Mouse (Mus musculus) heart, embryonic 14.5 days (tissue): ENCODE measurements at regions not wholly inside any gene's neighbourhood (a gene's known extent, or its start where the extent isn't known, plus 50 kb on each side); places are given as distances from the start of the nearest gene placed in this dataset.

ENCODE experiments used
- ATAC-seq: fragments of 200-750 bp; cut with Nextera tagmentation; 2 replicates; pipeline ENCODE4 v1.8.0; 2017; ENCODE audit warnings: low read depth, moderate TSS enrichment; ENCODE audit not compliant: insufficient number of reproducible peaks, insufficient read depth, low FRiP score
- H3K27ac ChIP-seq, 2 experiments: fragments of 200-500 bp in 1 of 2; fragments of 300-500 bp in 1 of 2; sonication (generic) in 1 of 2; replicated peaks in 1 of 2; 2 replicates each; pipeline ENCODE4 v1.5.1; 2012 to 2014; ENCODE audit warnings: low read depth in 2 of 2, low read length in 2 of 2, control low read depth in 1 of 2, mild to moderate bottlenecking in 1 of 2, mixed read lengths in 1 of 2; ENCODE audit not compliant: control insufficient read depth in 1 of 2, insufficient read depth in 1 of 2
- H3K27me3 ChIP-seq: fragments of 300-500 bp; sonication (generic); 2 replicates; pipeline ENCODE4 v1.6.1; 2014; ENCODE audit warnings: mild to moderate bottlenecking, low read length, control low read depth; ENCODE audit not compliant: control insufficient read depth, insufficient read depth
- H3K36me3 ChIP-seq: fragments of 300-500 bp; sonication (generic); 2 replicates; pipeline ENCODE4 v1.6.1; 2014; ENCODE audit warnings: mild to moderate bottlenecking, control low read depth, low read length, mixed read lengths; ENCODE audit not compliant: control insufficient read depth, insufficient read depth
- H3K4me1 ChIP-seq, 2 experiments: fragments of 200-500 bp in 1 of 2; fragments of 300-500 bp in 1 of 2; sonication (generic) in 1 of 2; 2 replicates each; pipeline ENCODE4 v1.6.1; 2012 to 2014; ENCODE audit warnings: low read length in 2 of 2, control low read depth in 1 of 2, mixed read lengths in 1 of 2; ENCODE audit not compliant: control insufficient read depth in 2 of 2, insufficient read depth in 2 of 2
- H3K4me2 ChIP-seq: fragments of 300-500 bp; sonication (generic); 2 replicates; pipeline ENCODE4 v1.6.1; 2014; ENCODE audit warnings: mild to moderate bottlenecking, low read length
- H3K4me3 ChIP-seq, 2 experiments: fragments of 200-500 bp in 1 of 2; fragments of 300-500 bp in 1 of 2; sonication (generic) in 1 of 2; 2 replicates each; pipeline ENCODE4 v1.5.1; 2012 to 2014; ENCODE audit warnings: low read length in 2 of 2, mild to moderate bottlenecking in 2 of 2, control low read depth in 1 of 2, low read depth in 1 of 2, moderate library complexity in 1 of 2; ENCODE audit not compliant: control insufficient read depth in 1 of 2, insufficient read depth in 1 of 2
- H3K9ac ChIP-seq: fragments of 300-500 bp; sonication (generic); 2 replicates; pipeline ENCODE4 v1.6.1; 2014; ENCODE audit warnings: mild to moderate bottlenecking, low read length
- H3K9me3 ChIP-seq: fragments of 300-500 bp; sonication (generic); 2 replicates; pipeline ENCODE4 v1.6.1; 2016; ENCODE audit warnings: low read length, control low read depth; ENCODE audit not compliant: control insufficient read depth
- WGBS: fragments of 180-500 bp; shearing (Covaris S2); extraction: QIAGEN DNeasy Blood & Tissue Kit; methylation state at CpG from one replicate; pipeline ENCODE4 v1.1.7; 2014; 5-methylcytosine and 5-hydroxymethylcytosine counted together

DNA sequence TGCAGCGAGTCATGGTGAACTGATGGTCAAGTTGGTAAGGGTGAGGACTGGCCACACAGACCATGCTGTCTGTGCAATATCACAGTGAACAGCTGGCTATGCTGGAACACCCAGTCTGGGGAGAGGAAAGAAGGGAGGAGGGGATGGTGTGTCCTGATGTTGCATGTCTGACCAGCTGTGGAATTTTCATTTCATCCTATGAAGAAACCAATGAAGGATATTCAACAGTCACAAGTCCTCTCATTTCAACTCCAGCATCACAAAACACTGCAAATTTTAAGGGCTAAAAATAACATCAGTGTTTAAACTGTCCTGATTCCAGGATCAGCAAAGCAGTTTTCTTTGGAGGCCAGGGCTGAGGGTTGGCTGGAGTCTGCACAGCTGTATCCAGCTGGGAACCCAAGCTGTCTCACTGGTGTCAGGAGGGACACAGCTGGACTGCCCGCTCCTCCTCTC is 503.7 kb upstream of the Nox3 start:
- no peak overlapping the region for H3K27ac ChIP-seq
- no peak overlapping the region for H3K4me2 ChIP-seq
- H3K36me3 ChIP-seq, result no peaks in the 10 kb centered on the region
- H3K4me3 ChIP-seq, result no peak overlapping the region
- WGBS, result 79% methylated on average over 2 of the region's 2 CpGs
- 0 out of 4 replicates have a peak, but pooled peaks cover 0 to 2% of the 10 kb centered on the region in 2 experiments for H3K4me1 ChIP-seq
- H3K9ac ChIP-seq, result no peak overlapping the region
- no peaks in the 10 kb centered on the region for H3K27me3 ChIP-seq
- ATAC-seq, result no peak
- H3K9me3 ChIP-seq, result no peaks in the 10 kb centered on the region

DNA sequence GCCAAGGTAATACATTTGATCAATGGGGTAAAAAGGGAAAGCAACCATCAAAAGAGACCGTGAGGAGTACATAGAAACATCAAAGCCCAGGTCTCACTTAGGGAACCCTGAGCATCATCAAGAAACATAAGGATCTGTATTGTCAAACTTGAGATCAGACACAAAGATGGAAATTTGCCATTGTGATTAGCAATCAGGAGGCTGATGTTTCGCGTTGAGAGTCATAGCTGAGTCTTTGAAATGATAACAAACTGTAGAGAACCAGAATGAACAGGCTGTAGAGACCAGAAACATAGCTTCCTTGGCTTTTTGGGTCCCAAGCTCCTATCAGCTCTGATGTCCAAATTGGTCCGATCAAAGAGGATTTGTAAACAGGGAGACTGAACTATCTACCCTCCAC is 505.2 kb upstream of the Nox3 start:
- WGBS, result 80% methylated on average over 4 of the region's 4 CpGs
- no peak for ATAC-seq
- H3K27me3 ChIP-seq, result no peaks in the 10 kb centered on the region
- no peak overlapping the region for H3K27ac ChIP-seq
- no peaks in the 10 kb centered on the region for H3K9me3 ChIP-seq
- H3K4me3 ChIP-seq, result no peak overlapping the region
- 0 out of 4 replicates have a peak, but pooled peaks cover 0 to 2% of the 10 kb centered on the region in 2 experiments for H3K4me1 ChIP-seq
- H3K36me3 ChIP-seq, result no peaks in the 10 kb centered on the region
- no peak overlapping the region for H3K9ac ChIP-seq
- no peak overlapping the region for H3K4me2 ChIP-seq

DNA sequence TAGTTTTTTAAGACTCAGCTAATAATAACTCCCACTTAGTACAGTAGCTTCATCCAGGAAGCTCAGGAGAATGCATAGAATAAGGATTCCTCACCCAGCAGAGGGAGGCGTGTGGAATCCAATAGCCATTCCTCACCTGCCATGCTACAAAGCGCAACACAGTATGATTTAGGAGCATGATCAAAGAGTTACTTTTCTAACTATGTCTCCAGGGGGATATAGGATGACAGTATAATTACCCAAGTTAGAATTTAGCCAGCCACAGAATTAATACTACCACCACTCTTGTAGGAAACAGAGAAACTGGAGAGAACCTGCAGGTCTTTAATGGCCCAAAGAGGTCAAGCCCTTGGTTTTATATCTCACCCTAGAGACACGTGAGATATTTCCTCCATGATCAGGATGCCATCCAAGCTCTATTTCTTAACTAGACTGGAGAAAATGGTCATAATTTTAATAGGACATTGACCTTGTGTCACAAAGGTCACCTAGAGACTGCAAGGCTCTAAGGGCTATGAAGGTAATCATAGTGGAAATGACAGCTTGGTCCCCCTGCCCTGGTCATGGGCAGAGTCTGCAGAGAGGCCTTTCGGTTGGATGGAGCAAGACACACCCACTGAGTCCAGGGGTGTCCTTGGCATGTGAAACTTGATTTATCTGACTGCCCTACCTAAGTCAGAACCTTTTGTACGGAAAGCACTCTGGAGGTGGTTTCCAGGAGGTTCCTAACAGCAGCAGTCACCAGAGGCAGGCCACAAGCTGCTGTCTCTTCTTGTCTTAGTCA is 512.3 kb upstream of the Nox3 start:
- no peaks in the 10 kb centered on the region for H3K4me1 ChIP-seq
- H3K4me3 ChIP-seq, result no peak overlapping the region
- 81% methylated on average over 5 of the region's 5 CpGs for WGBS
- H3K9ac ChIP-seq, result no peak overlapping the region
- no peaks in the 10 kb centered on the region for H3K27me3 ChIP-seq
- H3K27ac ChIP-seq, result no peak overlapping the region
- no peak overlapping the region for H3K4me2 ChIP-seq
- ATAC-seq, result no peak
- no peaks in the 10 kb centered on the region for H3K36me3 ChIP-seq
- no peaks in the 10 kb centered on the region for H3K9me3 ChIP-seq

DNA sequence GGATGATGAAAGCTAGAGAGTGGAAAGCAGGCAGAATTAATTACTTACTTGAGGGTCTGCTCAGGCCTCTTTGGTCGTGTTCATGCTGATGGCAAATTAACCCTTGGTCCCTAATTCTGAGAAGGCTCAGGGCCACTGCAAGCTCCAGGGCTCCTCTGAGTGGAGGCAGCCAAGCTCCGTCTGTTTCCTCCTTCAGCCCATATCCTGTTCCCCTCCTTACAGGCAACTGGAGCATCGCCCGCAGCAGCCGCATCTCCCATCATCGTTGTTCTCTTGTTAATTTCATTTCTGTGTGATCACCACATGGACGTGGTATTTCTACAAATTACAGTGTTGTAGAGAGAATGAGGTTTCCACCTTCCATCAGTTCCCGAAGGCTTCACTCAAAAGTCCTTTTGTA is 513.6 kb upstream of the Nox3 start:
- Histone ChIP-seq H3K4me3 (no peak overlapping the region), H3K4me1 (no peaks in the 10 kb centered on the region), H3K36me3 (no peaks in the 10 kb centered on the region), H3K4me2 (no peak overlapping the region), H3K9me3 (no peaks in the 10 kb centered on the region), H3K27ac (no peak overlapping the region), H3K27me3 (no peaks in the 10 kb centered on the region), H3K9ac (no peak overlapping the region)
- 75% methylated on average over 8 of the region's 8 CpGs for WGBS
- no peak for ATAC-seq

- H3K9ac ChIP-seq, result no peak overlapping the region
- 50% methylated on average over 4 of the region's 4 CpGs for WGBS
- no peak overlapping the region for H3K4me2 ChIP-seq
- no peak for ATAC-seq
- H3K4me1 ChIP-seq, result no peaks in the 10 kb centered on the region
- H3K9me3 ChIP-seq, result no peaks in the 10 kb centered on the region
- no peak overlapping the region for H3K27ac ChIP-seq
- H3K36me3 ChIP-seq, result no peaks in the 10 kb centered on the region
- H3K27me3 ChIP-seq, result no peaks in the 10 kb centered on the region
- H3K4me3 ChIP-seq, result no peak overlapping the region
Observed at GRCm38 (mm10) chr17:4212586-4212985, 516.5 kb upstream of the Nox3 start.

DNA sequence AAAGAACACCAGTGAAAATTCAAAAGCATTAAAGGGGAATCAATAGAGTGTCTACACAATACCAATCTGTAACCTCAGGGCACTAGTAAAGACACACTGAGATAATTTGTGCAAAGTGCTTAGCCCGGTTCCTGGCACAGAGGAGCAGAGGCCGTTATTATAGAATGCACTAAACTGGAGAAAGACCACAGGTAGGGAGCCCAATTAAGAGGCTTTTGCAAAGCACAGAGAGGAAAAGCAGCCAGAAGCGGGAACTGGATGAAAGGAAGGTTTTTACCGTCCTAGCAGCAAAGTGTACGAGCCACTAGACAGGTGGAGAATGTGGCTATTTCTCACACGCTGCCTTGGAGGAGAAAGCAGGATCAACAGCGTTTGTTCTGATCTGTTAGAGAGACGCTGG is 518.9 kb upstream of the Nox3 start:
- H3K4me3 ChIP-seq, result no peak overlapping the region
- H3K9ac ChIP-seq, result no peak overlapping the region
- no peak overlapping the region for H3K4me2 ChIP-seq
- H3K36me3 ChIP-seq, result no peaks in the 10 kb centered on the region
- H3K27ac ChIP-seq, result no peak overlapping the region
- WGBS, result 75% methylated on average over 8 of the region's 8 CpGs
- H3K27me3 ChIP-seq, result no peaks in the 10 kb centered on the region
- H3K9me3 ChIP-seq, result no peaks in the 10 kb centered on the region
- H3K4me1 ChIP-seq, result peaks cover 0 to 3% of the 10 kb centered on the region in 2 experiments; a peak in 1 of 4 replicates
- ATAC-seq, result no peak

DNA sequence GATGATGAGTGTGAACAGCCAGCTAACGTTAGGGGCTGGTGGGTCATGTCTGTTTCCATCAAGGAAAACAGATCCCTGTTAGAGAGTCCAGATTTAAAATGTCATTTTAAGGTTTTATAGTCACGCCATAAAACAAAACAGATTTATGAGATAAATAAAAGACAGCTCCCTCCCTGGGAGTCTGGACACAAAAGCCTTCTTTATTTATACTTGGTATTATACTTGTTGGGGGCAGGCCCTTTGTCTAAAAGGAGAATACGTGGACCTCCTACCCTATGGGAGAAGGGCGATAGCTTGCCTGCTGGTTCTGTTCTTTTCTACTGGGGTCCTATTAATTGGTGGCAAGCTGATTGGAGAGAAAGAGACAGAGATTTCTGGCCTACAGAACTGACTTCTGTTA is 520.1 kb upstream of the Nox3 start:
- H3K27ac ChIP-seq, result no peak overlapping the region
- ATAC-seq, result no peak
- no peaks in the 10 kb centered on the region for H3K9me3 ChIP-seq
- 77% methylated on average over 4 of the region's 4 CpGs for WGBS
- H3K4me2 ChIP-seq, result no peak overlapping the region
- peaks cover 4 to 11% of the 10 kb centered on the region in 2 experiments; a peak in 3 of 4 replicates for H3K4me1 ChIP-seq
- no peaks in the 10 kb centered on the region for H3K36me3 ChIP-seq
- no peak overlapping the region for H3K4me3 ChIP-seq
- H3K9ac ChIP-seq, result no peak overlapping the region
- H3K27me3 ChIP-seq, result no peaks in the 10 kb centered on the region

- H3K9ac ChIP-seq, result no peak overlapping the region
- H3K4me2 ChIP-seq, result no peak overlapping the region
- no peaks in the 10 kb centered on the region for H3K9me3 ChIP-seq
- H3K4me1 ChIP-seq, result peaks cover 4 to 16% of the 10 kb centered on the region in 2 experiments; a peak in 3 of 4 replicates
- no peak overlapping the region for H3K4me3 ChIP-seq
- H3K27ac ChIP-seq, result no peak overlapping the region
- H3K27me3 ChIP-seq, result no peaks in the 10 kb centered on the region
- no peaks in the 10 kb centered on the region for H3K36me3 ChIP-seq
- 86% methylated on average over 8 of the region's 8 CpGs for WGBS
- no peak for ATAC-seq
Observed at GRCm38 (mm10) chr17:4216750-4217149, 520.7 kb upstream of the Nox3 start.
